Mouse (Mus musculus): ENCODE measurements around the gene Gpr21. TPM values are rescaled to one million over a fixed set of nuclear protein-coding genes. Genes with fewer than 3 reads are reported as not detected.

The Gpr21 gene
- total RNA-seq, 2 experiments from 2014 or later: 6.3 to 6.6 TPM

- DNase-seq (ENCODE audit: low spot score in 2 of 2): no peak
- intact Hi-C loops (cut with DNase I): no loop called here
These were observed 49.4 kb downstream of the Gpr21 start for GRCm38 (mm10) chr2:37565579-37565978.

GRCm38 (mm10) chr2:37566035-37566434, 49.9 kb downstream of the Gpr21 start:
- intact Hi-C loops (cut with DNase I): no loop called here
- no peak for DNase-seq (ENCODE audit: low spot score in 2 of 2)

- intact Hi-C loops (cut with DNase I): loop anchor here (5.0 kb wide), 1 partner anchor 202 kb away; no protein-coding TSS in a partner anchor
- DNase-seq (ENCODE audit: low spot score in 2 of 2): no peak
These were observed 53.8 kb downstream of the Gpr21 start for GRCm38 (mm10) chr2:37569888-37570287.

Other genes starting within 250 kb of the Gpr21 start
- not detected for gene Olfr368, start 189.8 kb upstream of the Gpr21 start, total RNA-seq (2021)
- 10 to 100 TPM; 26.9 to 27.5 TPM for gene Pdcl, start 157.0 kb upstream of the Gpr21 start, total RNA-seq (2021)
- gene Rc3h2, start 93.4 kb upstream of the Gpr21 start, total RNA-seq (2021): 10 to 100 TPM; 82.2 to 92.0 TPM
- 10 to 100 TPM in 1 of 2 experiments, 1 to 10 TPM in 1; 7.8 to 13.3 TPM for gene Zbtb26, start 73.2 kb upstream of the Gpr21 start, total RNA-seq (2021)
- 10 to 100 TPM; 13.5 to 14.7 TPM for gene Zbtb6, start 73.2 kb upstream of the Gpr21 start, total RNA-seq (2021)
- gene Rabgap1, start 73.1 kb upstream of the Gpr21 start, total RNA-seq (2021): 10 to 100 TPM; 89.5 to 97.3 TPM
- gene Strbp, start 187.5 kb downstream of the Gpr21 start, total RNA-seq (2021): 100 to 1,000 TPM; 282 to 292 TPM